Mouse (Mus musculus): ENCODE results near the gene Olfr1451. TPM values are rescaled to one million over a fixed set of nuclear protein-coding genes. Genes with fewer than 3 reads are reported as not detected.
"Not testable (repeated sequence)": the region's sequence is repeated elsewhere in the genome, so short reads cannot be mapped to it uniquely, and the experiment has no call there.

Gene Olfr1451
- polyA plus RNA-seq (2011; ENCODE audit: insufficient read length, low read depth, missing spikeins): not detected in 2 replicates

- no peak within 1 kb of the TSS for H3K4me3 ChIP-seq (ENCODE audit: insufficient read depth, low read length)
- TF ChIP-seq CTCF (IDR thresholded peaks at IDR 0.05; ENCODE audit: borderline replicate concordance, insufficient read depth, low read length): no peak
- TF ChIP-seq POLR2A (IDR thresholded peaks at IDR 0.05; ENCODE audit: low read depth, low read length): no peak
- no peaks in the 10 kb centered on the region for H3K4me1 ChIP-seq (ENCODE audit: control insufficient read depth, insufficient read depth, low read length)
- H3K27ac ChIP-seq (ENCODE audit: insufficient read depth, low read length): no peak within 1 kb of the TSS
These were observed at the start of gene Olfr1451 for GRCm38 (mm10) chr19:12994714-12995113. TSS of gene Olfr1451 (plus strand) at chr19:12995014.

GRCm38 (mm10) chr19:12949958-12950357 is 44.9 kb upstream of the Olfr1451 start, which contains the start of gene Olfr1450:
TSS of gene Olfr1450 (plus strand) at chr19:12950258.
- Histone ChIP-seq H3K4me1 (ENCODE audit: control insufficient read depth, insufficient read depth, low read length) (no peaks in the 10 kb centered on the region), H3K4me3 (ENCODE audit: insufficient read depth, low read length) (no peak within 1 kb of the TSS), H3K27ac (ENCODE audit: insufficient read depth, low read length) (no peak within 1 kb of the TSS)
- no peak for TF ChIP-seq CTCF (IDR thresholded peaks at IDR 0.05; ENCODE audit: borderline replicate concordance, insufficient read depth, low read length)
- no peak for TF ChIP-seq POLR2A (IDR thresholded peaks at IDR 0.05; ENCODE audit: low read depth, low read length)

DNA sequence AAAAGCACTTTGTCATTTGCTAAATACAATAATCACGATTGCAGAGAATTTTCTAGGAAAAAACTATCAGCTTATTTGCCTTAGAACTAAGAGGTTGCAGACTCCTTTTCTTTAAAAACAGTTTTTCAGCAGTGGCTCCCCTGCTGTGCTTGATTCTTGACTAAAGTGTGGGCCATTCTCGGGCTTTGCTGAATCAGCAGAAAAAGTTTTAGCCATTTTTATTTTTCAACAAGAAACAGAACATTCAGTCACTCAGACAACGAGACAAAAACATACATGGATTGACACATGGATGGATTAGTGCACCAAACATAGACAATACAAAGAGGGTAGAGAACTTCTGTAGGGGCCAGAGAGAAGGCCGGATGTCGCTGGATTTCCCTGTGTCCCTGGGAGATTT is 24.7 kb upstream of the Olfr1451 start:
- H3K4me1 ChIP-seq (ENCODE audit: control insufficient read depth, insufficient read depth, low read length); H3K27ac ChIP-seq (ENCODE audit: insufficient read depth, low read length); H3K4me3 ChIP-seq (ENCODE audit: insufficient read depth, low read length): not testable (repeated sequence)

- H3K4me3 ChIP-seq (ENCODE audit: insufficient read depth, low read length); H3K4me1 ChIP-seq (ENCODE audit: control insufficient read depth, insufficient read depth, low read length); H3K27ac ChIP-seq (ENCODE audit: insufficient read depth, low read length): not testable (repeated sequence)
These were observed 2.5 kb upstream of the Olfr1451 start for GRCm38 (mm10) chr19:12992316-12992715.

DNA sequence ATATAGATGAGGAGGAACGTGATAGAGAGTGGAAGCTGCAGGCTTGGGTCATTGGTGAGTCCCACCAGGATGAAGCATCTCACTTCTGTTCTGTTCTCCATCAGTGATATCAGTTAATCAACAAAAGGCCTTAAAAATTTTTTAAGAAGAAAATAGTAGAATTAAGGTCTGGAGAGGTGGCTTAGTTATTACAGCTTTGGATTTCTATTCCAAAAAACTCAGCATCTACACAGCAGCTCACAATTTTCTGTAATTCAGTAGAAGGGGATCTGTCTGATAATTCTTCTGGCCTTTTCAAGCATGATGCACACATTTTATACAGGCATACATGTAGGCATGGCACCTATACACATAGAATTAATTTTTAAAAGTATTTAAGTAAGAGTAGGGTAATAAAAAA is 33.4 kb downstream of the Olfr1451 start, which contains the start of gene Olfr1453:
Gene Olfr1453, minus strand, starts transcription at position 101 of the 400 bp plus-strand sequence.
- no peaks in the 10 kb centered on the region for H3K4me1 ChIP-seq (ENCODE audit: control insufficient read depth, insufficient read depth, low read length)
- H3K27ac ChIP-seq (ENCODE audit: insufficient read depth, low read length): no peak within 1 kb of the TSS
- TF ChIP-seq POLR2A (IDR thresholded peaks at IDR 0.05; ENCODE audit: low read depth, low read length) (no peak), CTCF (IDR thresholded peaks at IDR 0.05; ENCODE audit: borderline replicate concordance, insufficient read depth, low read length) (no peak)
- no peak within 1 kb of the TSS for H3K4me3 ChIP-seq (ENCODE audit: insufficient read depth, low read length)

Other genes with a start within 250 kb of the Olfr1451 start
- gene Cntf, start 229.4 kb upstream of the Olfr1451 start, polyA plus RNA-seq (2011; ENCODE audit: insufficient read length, low read depth, missing spikeins): 2.9 and 6.0 TPM in 2 replicates
- 69.4 and 85.8 TPM in 2 replicates for gene Zfp91, start 198.9 kb upstream of the Olfr1451 start, polyA plus RNA-seq (2011; ENCODE audit: insufficient read length, low read depth, missing spikeins)
- 0.38 and 0.83 TPM in 2 replicates for gene Lpxn, start 198.8 kb upstream of the Olfr1451 start, polyA plus RNA-seq (2011; ENCODE audit: insufficient read length, low read depth, missing spikeins)
- gene Gm5244, start 148.3 kb upstream of the Olfr1451 start, polyA plus RNA-seq (2011; ENCODE audit: insufficient read length, low read depth, missing spikeins): not detected in 2 replicates
- not detected in 2 replicates for gene Olfr1444, start 137.7 kb upstream of the Olfr1451 start, polyA plus RNA-seq (2011; ENCODE audit: insufficient read length, low read depth, missing spikeins)
- not detected in 2 replicates for gene Olfr1445, start 111.2 kb upstream of the Olfr1451 start, polyA plus RNA-seq (2011; ENCODE audit: insufficient read length, low read depth, missing spikeins)
- not detected in 2 replicates for gene Olfr1446, start 101.5 kb upstream of the Olfr1451 start, polyA plus RNA-seq (2011; ENCODE audit: insufficient read length, low read depth, missing spikeins)
- gene Olfr1447, start 91.3 kb upstream of the Olfr1451 start, polyA plus RNA-seq (2011; ENCODE audit: insufficient read length, low read depth, missing spikeins): not detected in 2 replicates
- not detected in 2 replicates for gene Olfr1448, start 70.6 kb upstream of the Olfr1451 start, polyA plus RNA-seq (2011; ENCODE audit: insufficient read length, low read depth, missing spikeins)
- not detected in 2 replicates for gene Olfr1449, start 64.2 kb upstream of the Olfr1451 start, polyA plus RNA-seq (2011; ENCODE audit: insufficient read length, low read depth, missing spikeins)
- gene Olfr1450, start 44.8 kb upstream of the Olfr1451 start, polyA plus RNA-seq (2011; ENCODE audit: insufficient read length, low read depth, missing spikeins): not detected in 2 replicates
- not detected in 2 replicates for gene Olfr1453, start 33.3 kb downstream of the Olfr1451 start, polyA plus RNA-seq (2011; ENCODE audit: insufficient read length, low read depth, missing spikeins)
- gene Olfr1454, start 65.6 kb downstream of the Olfr1451 start, polyA plus RNA-seq (2011; ENCODE audit: insufficient read length, low read depth, missing spikeins): not detected in 2 replicates
- not detected in 2 replicates for gene Olfr1457, start 102.9 kb downstream of the Olfr1451 start, polyA plus RNA-seq (2011; ENCODE audit: insufficient read length, low read depth, missing spikeins)
- not detected in 2 replicates for gene Olfr1458, start 111.8 kb downstream of the Olfr1451 start, polyA plus RNA-seq (2011; ENCODE audit: insufficient read length, low read depth, missing spikeins)
- 0.07 TPM in 1 of 2 replicates, not detected in the other for gene Olfr1459, start 154.5 kb downstream of the Olfr1451 start, polyA plus RNA-seq (2011; ENCODE audit: insufficient read length, low read depth, missing spikeins)
- not detected in 2 replicates for gene Olfr1461, start 168.0 kb downstream of the Olfr1451 start, polyA plus RNA-seq (2011; ENCODE audit: insufficient read length, low read depth, missing spikeins)
- not detected in 2 replicates for gene Olfr1462, start 190.7 kb downstream of the Olfr1451 start, polyA plus RNA-seq (2011; ENCODE audit: insufficient read length, low read depth, missing spikeins)
- gene Olfr1463, start 236.3 kb downstream of the Olfr1451 start, polyA plus RNA-seq (2011; ENCODE audit: insufficient read length, low read depth, missing spikeins): not detected in 2 replicates

Data from embryonic fibroblast, embryonic 13.5 days (primary cell).